Mouse (Mus musculus): ENCODE results near the gene Nudt16.
"Not testable (repeated sequence)": the region's sequence is repeated elsewhere in the genome, so short reads cannot be mapped to it uniquely, and the experiment has no call there.

The Nudt16 gene

GRCm38 (mm10) chr9:105131253-105132001 is at the start of gene Nudt16:
Gene Nudt16 (minus strand): TSS chr9:105131824.
- peak; percentile 86 to 92 for DNase-seq (ENCODE audit: low spot score in 2 of 2)

GRCm38 (mm10) chr9:105144992-105145391 is 13.4 kb upstream of the Nudt16 start, which contains the start of gene 1700080E11Rik:
Gene 1700080E11Rik (minus strand): TSS chr9:105145092.
- DNase-seq (ENCODE audit: low spot score in 2 of 2): no peak

GRCm38 (mm10) chr9:105139204-105139603 is 7.6 kb upstream of the Nudt16 start:
- no peak for DNase-seq (ENCODE audit: low spot score in 2 of 2)

- no peak for DNase-seq (ENCODE audit: low spot score in 2 of 2)
These were observed 4.8 kb upstream of the Nudt16 start for GRCm38 (mm10) chr9:105136404-105136803.

- DNase-seq (ENCODE audit: low spot score in 2 of 2): no peak
These were observed 2.9 kb upstream of the Nudt16 start for GRCm38 (mm10) chr9:105134536-105134935.

- no peak for DNase-seq (ENCODE audit: low spot score in 2 of 2)
These were observed 361 bp upstream of the Nudt16 start for GRCm38 (mm10) chr9:105132002-105132367.

GRCm38 (mm10) chr9:105130331-105130730 is 1.3 kb downstream of the Nudt16 start:
- DNase-seq (ENCODE audit: low spot score in 2 of 2): no peak

- not testable (repeated sequence) for DNase-seq (ENCODE audit: low spot score in 2 of 2)
These were observed 6.4 kb downstream of the Nudt16 start for GRCm38 (mm10) chr9:105125206-105125605.

GRCm38 (mm10) chr9:105103893-105104292 is 27.7 kb downstream of the Nudt16 start:
- no peak for DNase-seq (ENCODE audit: low spot score in 2 of 2)

GRCm38 (mm10) chr9:105101911-105102310 is 29.7 kb downstream of the Nudt16 start:
- no peak for DNase-seq (ENCODE audit: low spot score in 2 of 2)

GRCm38 (mm10) chr9:105100807-105101570 is 30.6 kb downstream of the Nudt16 start:
- DNase-seq (ENCODE audit: low spot score in 2 of 2): no peak

- no peak for DNase-seq (ENCODE audit: low spot score in 2 of 2)
These were observed 51.4 kb downstream of the Nudt16 start for GRCm38 (mm10) chr9:105080246-105080645.

Measured in urinary bladder, postnatal 36 days (tissue).